Mouse (Mus musculus): Measurements from ENCODE around the gene Mitf.

DNA sequence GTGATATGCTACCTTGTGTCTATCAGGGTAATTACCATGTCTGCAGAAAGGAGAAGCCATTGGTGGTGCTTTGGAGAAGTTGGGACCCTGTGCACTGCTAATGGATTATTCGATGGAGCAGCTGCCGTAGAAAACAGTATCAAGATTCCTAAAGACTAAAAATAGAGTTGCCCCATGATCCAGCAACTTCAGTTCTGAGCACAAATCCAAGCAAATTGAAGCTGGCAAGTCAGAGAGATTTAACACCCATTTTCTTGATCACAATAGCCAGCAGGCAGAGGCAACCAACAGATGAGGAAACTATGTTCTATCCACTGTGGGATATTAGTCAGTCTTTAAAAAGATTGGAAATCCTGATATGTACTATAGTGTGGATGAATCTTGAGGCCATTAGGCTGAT, 47.4 kb downstream of the Mitf start:
- TF ChIP-seq CTCF (IDR thresholded peaks at IDR 0.05; ENCODE audit: low read depth) (no peak), EP300 (optimal IDR thresholded peaks at IDR 0.05) (no peak)
